Mouse (Mus musculus) forebrain, postnatal 0 days (tissue): ENCODE measurements around the gene Trpv4. TPM values are rescaled to one million over a fixed set of nuclear protein-coding genes. Genes with fewer than 3 reads are reported as not detected.

Experiments
- ATAC-seq: fragments of 200-750 bp; cut with Nextera tagmentation; 2 replicates; pipeline ENCODE4 v1.8.0; 2017; ENCODE audit warnings: mild to moderate bottlenecking, moderate library complexity
- DNase-seq: peaks from one replicate; pipeline ENCODE4 v3.0.0-alpha.2; 2015
- H3K27ac ChIP-seq: fragments of 300-500 bp; sonication (generic); 2 replicates; pipeline ENCODE4 v1.5.1; 2014; ENCODE audit warnings: low read depth, mild to moderate bottlenecking, antibody characterized with exemption, low read length, moderate library complexity, mixed read lengths
- H3K27me3 ChIP-seq: fragments of 300-500 bp; sonication (generic); 2 replicates; pipeline ENCODE4 v1.6.1; 2014; ENCODE audit warnings: mild to moderate bottlenecking, low read length, mixed read lengths; ENCODE audit not compliant: insufficient read depth
- H3K36me3 ChIP-seq: fragments of 300-500 bp; sonication (generic); 2 replicates; pipeline ENCODE4 v1.6.1; 2014; ENCODE audit warnings: mild to moderate bottlenecking, moderate library complexity; ENCODE audit not compliant: insufficient read depth
- H3K4me1 ChIP-seq: fragments of 300-500 bp; sonication (generic); 2 replicates; pipeline ENCODE4 v1.6.1; 2014; ENCODE audit warnings: antibody characterized with exemption; ENCODE audit not compliant: insufficient read depth
- H3K4me2 ChIP-seq: fragments of 300-500 bp; sonication (generic); 2 replicates; pipeline ENCODE4 v1.6.1; 2014; ENCODE audit warnings: low read depth, mild to moderate bottlenecking, moderate library complexity
- H3K4me3 ChIP-seq: fragments of 300-500 bp; sonication (generic); 2 replicates; pipeline ENCODE4 v1.5.1; 2014; ENCODE audit warnings: low read depth, low read length, mixed read lengths
- H3K9ac ChIP-seq: fragments of 300-500 bp; sonication (generic); 2 replicates; pipeline ENCODE4 v1.6.1; 2014; ENCODE audit warnings: mild to moderate bottlenecking
- H3K9me3 ChIP-seq: fragments of 300-500 bp; sonication (generic); 2 replicates; pipeline ENCODE4 v1.6.1; 2016; ENCODE audit warnings: low read length
- CTCF ChIP-seq: sonication (generic); IDR thresholded peaks from 2 replicates; pipeline ENCODE4 v1.5.1; 2016; ENCODE audit warnings: antibody characterized with exemption, control low read depth, low read depth
- WGBS: fragments of 180-500 bp; shearing (Covaris S2); extraction: QIAGEN DNeasy Blood & Tissue Kit; methylation state at CpG from one replicate; pipeline ENCODE4 v1.1.7; 2014; 5-methylcytosine and 5-hydroxymethylcytosine counted together
- polyA plus RNA-seq: library from polyadenylated mRNA; unstranded; fragments of >200 nt; fragmentation: Nextera tagmentation; extraction: Ambion mirVana; gene quantifications from 2 replicates; pipeline ENCODE4 v1.2.1, GENCODE M21; 2015
- total RNA-seq: library from RNA; depleted of rRNA; stranded (reverse); fragments of >200 nt; gene quantifications from 2 replicates; pipeline ENCODE4 v1.2.3, GENCODE M21; 2014

Trpv4 gene
- total and polyA plus RNA-seq, 2 experiments from 2014 or later, result 0.81 to 2.4 TPM

DNA sequence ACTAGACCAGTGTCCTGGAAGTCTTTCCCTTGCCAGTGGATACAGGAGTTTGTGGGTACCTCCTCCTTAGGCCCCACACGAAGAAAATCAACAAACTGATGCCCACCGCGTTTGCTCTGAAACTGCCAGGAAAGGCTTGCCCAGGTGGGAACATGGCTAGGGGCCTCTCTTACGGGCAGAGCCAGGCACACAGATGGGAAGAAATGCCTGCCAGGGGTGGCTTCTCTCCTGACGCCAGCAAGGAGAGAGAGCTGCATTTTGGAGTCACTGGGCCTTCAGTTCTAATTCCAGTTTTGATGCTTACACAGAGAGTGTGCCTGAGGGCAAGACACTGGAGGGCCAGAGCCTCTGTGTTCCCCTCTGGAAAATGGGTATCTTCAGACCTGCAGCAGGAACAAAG is 12.3 kb downstream of the Trpv4 start:
- no peaks in the 10 kb centered on the region; the same call in 1 of the 2 replicates for H3K27me3 ChIP-seq
- WGBS, result 80% methylated on average over 5 of the region's 5 CpGs
- TF ChIP-seq CTCF, result no peak
- no peaks in the 10 kb centered on the region for H3K9me3 ChIP-seq
- H3K4me1 ChIP-seq, result 0 out of 2 replicates have a peak, but pooled peaks cover 7% of the 10 kb centered on the region
- H3K4me2 ChIP-seq, result no peak overlapping the region
- DNase-seq, result no peak
- no peak overlapping the region for H3K27ac ChIP-seq
- H3K36me3 ChIP-seq, result no peaks in the 10 kb centered on the region
- no peak overlapping the region for H3K9ac ChIP-seq
- H3K4me3 ChIP-seq, result no peak overlapping the region
- no peak for ATAC-seq

DNA sequence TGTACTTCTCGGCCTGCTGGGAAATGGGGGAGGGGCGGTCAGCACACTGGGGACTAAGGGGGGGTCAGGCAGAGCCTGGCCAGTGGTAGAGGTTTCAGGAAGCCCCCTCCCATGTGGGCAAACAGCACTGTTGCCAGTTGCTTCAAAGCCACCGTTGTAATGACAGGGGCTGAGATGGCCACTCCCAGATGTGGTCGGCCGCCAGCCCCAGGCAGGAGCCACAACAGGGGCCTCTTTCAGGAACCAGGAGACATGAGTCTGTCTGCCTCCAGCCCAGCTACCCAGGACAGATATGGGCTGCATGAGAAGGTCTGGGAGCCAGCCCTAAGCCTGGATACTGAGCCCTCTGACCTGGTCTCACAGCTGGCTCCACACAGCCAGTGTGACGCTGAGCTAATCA is 13.3 kb downstream of the Trpv4 start:
- WGBS, result 51% methylated on average over 6 of the region's 6 CpGs
- Histone ChIP-seq H3K9me3 (no peaks in the 10 kb centered on the region), H3K9ac (no peak overlapping the region), H3K27ac (no peak overlapping the region), H3K4me1 (0 out of 2 replicates have a peak, but pooled peaks cover 7% of the 10 kb centered on the region), H3K4me3 (no peak overlapping the region), H3K36me3 (no peaks in the 10 kb centered on the region), H3K4me2 (no peak overlapping the region), H3K27me3 (no peaks in the 10 kb centered on the region; the same call in 1 of the 2 replicates)
- no peak for DNase-seq
- ATAC-seq, result no peak
- no peak for TF ChIP-seq CTCF

DNA sequence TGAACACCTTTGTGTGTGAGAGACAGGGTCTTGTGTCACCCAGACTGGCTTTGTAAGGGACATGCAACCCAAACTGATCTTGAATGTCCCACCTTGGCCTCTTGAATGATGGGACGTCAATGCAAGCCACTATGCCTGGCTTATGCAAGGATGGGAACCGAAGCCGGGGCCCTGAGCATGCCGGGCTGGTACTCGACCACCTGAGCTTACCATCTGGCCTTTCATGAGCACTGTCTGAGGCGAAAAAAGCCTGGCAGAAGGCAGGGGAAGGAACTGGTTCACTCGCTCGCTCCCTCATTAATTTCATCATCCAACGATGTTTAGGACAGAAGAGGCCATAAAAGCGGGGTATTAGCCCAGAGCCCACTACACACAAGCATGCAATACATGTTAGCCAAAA is 17.4 kb downstream of the Trpv4 start:
- H3K27me3 ChIP-seq, result no peaks in the 10 kb centered on the region; the same call in 1 of the 2 replicates
- DNase-seq (no peak), ATAC-seq (no peak)
- no peak overlapping the region for H3K9ac ChIP-seq
- no peak overlapping the region for H3K27ac ChIP-seq
- H3K4me2 ChIP-seq, result no peak overlapping the region
- H3K4me1 ChIP-seq, result no peaks in the 10 kb centered on the region
- no peaks in the 10 kb centered on the region for H3K9me3 ChIP-seq
- no peak overlapping the region for H3K4me3 ChIP-seq
- TF ChIP-seq CTCF, result no peak
- H3K36me3 ChIP-seq, result no peaks in the 10 kb centered on the region
- 70% methylated on average over 10 of the region's 10 CpGs for WGBS

DNA sequence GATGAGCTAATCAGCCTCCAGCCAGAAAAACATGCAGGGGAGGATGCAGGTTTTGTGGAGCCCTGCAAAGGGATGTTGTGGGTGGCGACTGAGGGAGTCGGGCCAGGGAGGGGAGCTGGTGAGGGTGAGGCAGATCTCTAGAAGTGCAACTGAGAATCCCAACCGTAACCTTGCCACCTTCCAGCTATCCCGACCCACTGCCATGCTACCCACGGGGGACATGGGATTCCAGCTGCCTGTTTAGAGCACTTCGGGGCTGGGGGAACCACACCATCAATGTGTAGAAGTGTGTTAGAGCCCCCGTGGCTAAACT is 18.6 kb downstream of the Trpv4 start:
- ATAC-seq (no peak; the same call in 1 of the 2 replicates), DNase-seq (no peak)
- H3K27ac ChIP-seq, result no peak overlapping the region
- H3K9me3 ChIP-seq, result no peaks in the 10 kb centered on the region
- H3K4me1 ChIP-seq, result no peaks in the 10 kb centered on the region
- H3K27me3 ChIP-seq, result no peaks in the 10 kb centered on the region
- no peak overlapping the region for H3K9ac ChIP-seq
- 22% methylated on average over 7 of the region's 7 CpGs for WGBS
- no peak overlapping the region; the same call in 1 of the 2 replicates for H3K4me3 ChIP-seq
- no peaks in the 10 kb centered on the region for H3K36me3 ChIP-seq
- peak overlapping the region; percentile 40 for H3K4me2 ChIP-seq
- TF ChIP-seq CTCF, result no peak

DNA sequence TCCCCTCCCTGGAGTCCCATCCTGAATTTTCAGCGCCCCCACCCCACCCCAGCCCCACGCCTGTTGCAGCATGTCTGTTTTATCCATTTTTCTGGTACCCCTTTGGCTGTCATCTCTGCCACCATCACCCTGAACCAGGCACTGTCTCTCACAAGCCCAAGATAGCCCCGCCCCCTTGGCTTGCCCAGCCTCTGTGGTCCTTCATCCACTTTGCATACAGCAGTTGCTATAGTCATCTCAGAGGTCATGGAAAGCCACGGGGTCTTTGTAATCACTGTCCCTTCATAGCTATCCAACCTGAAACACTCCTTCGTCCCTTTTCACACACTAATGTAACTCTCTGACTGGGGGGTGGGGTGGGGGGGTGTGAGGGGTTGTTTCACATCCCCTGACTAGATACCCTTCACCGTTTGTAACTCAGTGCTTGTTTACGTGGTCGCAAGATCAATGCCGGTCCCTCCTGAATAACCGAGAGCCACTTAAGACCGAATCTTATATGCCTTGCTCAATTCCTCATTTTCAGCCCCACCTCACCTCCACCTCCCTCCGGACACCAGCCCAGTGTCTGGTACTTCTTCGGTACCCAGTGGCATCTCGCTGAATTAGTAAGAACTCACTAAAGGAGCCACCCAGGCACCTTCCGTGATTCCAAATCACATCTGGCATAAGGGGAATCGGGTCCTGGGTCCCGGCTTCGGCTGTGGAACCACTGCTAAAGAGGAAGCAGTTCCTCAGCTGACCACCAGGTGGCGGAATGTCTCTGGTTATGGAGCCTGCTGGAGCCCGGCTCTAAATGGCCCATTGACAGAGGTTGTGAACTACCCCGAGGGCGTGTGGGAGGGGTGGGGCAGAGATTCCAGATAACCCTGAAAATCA is 19.2 kb downstream of the Trpv4 start:
- H3K36me3 ChIP-seq, result no peaks in the 10 kb centered on the region
- no peak overlapping the region; the same call in 1 of the 2 replicates for H3K4me3 ChIP-seq
- ATAC-seq, result peak; percentile 86
- no peaks in the 10 kb centered on the region for H3K27me3 ChIP-seq
- TF ChIP-seq CTCF, result peak; percentile 98
- no peak overlapping the region for H3K9ac ChIP-seq
- 14% methylated on average over 22 of the region's 22 CpGs for WGBS
- peak overlapping the region; percentile 40 for H3K4me2 ChIP-seq
- H3K4me1 ChIP-seq, result no peaks in the 10 kb centered on the region
- no peak overlapping the region for H3K27ac ChIP-seq
- DNase-seq, result peak; percentile 89
- H3K9me3 ChIP-seq, result no peaks in the 10 kb centered on the region

DNA sequence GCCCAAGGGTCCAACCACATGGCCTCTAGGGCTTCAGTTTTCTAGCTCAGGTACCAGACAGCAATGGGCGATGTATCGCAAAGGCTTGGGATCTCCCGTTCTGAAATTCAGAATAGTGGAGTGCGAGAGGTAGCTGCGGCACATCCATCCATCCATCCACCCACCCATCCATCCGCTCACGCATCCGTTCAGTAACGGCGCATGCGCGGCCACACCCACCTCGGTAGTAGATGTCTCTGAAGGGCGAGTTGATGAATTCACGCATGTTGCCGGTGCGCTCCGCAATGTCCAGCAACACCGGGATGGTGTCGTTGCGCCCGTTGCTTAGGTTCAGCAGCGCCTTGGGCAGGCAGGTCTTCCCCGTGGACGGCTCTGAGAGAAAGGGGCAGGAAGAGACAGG is 22.1 kb downstream of the Trpv4 start:
- Histone ChIP-seq H3K4me3 (no peak overlapping the region), H3K4me2 (no peak overlapping the region), H3K27me3 (no peaks in the 10 kb centered on the region), H3K27ac (no peak overlapping the region), H3K9me3 (no peaks in the 10 kb centered on the region), H3K9ac (no peak overlapping the region), H3K4me1 (no peaks in the 10 kb centered on the region), H3K36me3 (no peaks in the 10 kb centered on the region)
- no peak for TF ChIP-seq CTCF
- WGBS, result 87% methylated on average over 25 of the region's 25 CpGs
- DNase-seq (no peak), ATAC-seq (no peak)

DNA sequence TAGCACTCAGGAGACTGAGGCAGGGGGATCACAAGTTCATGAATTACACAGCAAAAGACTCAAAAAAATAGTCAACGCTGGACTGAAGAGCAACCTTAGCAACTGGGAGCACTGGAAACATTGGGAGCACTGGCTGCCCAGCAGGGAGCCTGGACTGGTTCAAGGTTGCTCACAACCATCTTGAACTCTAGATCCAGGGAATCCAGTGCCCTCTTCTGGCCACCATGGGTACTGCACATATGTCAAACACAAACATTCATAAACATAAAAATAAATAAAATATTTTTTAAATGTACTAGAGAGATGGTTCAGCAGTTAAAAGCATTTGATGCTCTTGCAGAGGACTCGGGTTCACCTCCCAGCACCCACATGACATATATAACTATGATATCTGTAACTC is 26.9 kb downstream of the Trpv4 start:
- TF ChIP-seq CTCF, result peak; percentile 50
- ATAC-seq, result no peak

More for the DNA sequence above, 26.9 kb downstream of the Trpv4 start:
- H3K36me3 ChIP-seq, result no peaks in the 10 kb centered on the region
- no peak overlapping the region for H3K4me3 ChIP-seq
- no peak overlapping the region for H3K9ac ChIP-seq
- 43% methylated on average over 2 of the region's 2 CpGs for WGBS
- no peaks in the 10 kb centered on the region for H3K27me3 ChIP-seq
- H3K9me3 ChIP-seq, result no peaks in the 10 kb centered on the region
- no peak for DNase-seq
- no peak overlapping the region for H3K4me2 ChIP-seq
- no peak overlapping the region for H3K27ac ChIP-seq
- H3K4me1 ChIP-seq, result no peaks in the 10 kb centered on the region
